Mouse (Mus musculus) intestine, embryonic 16.5 days (tissue): Measurements from ENCODE around the gene Gm6169. TPM values are rescaled to one million over a fixed set of nuclear protein-coding genes. Genes with fewer than 3 reads are reported as not detected.
A peak's percentile ranks its signal among the peaks of the same experiment; 100 is the strongest.
"Not testable (repeated sequence)": the region's sequence is repeated elsewhere in the genome, so short reads cannot be mapped to it uniquely, and the experiment has no call there.

Source experiments
- ATAC-seq: fragments of 200-750 bp; cut with Nextera tagmentation; 2 replicates; pipeline ENCODE4 v1.8.0; 2017; ENCODE audit warnings: moderate TSS enrichment, moderate library complexity
- H3K27ac ChIP-seq: fragments of 300-500 bp; sonication (generic); 2 replicates; pipeline ENCODE4 v1.5.1; 2014; ENCODE audit warnings: mild to moderate bottlenecking, low read length
- H3K27me3 ChIP-seq: fragments of 300-500 bp; sonication (generic); replicated peaks from 2 replicates; pipeline ENCODE4 v1.6.1; 2014; ENCODE audit warnings: low read length, control low read depth, mixed read lengths; ENCODE audit not compliant: control insufficient read depth, insufficient read depth
- H3K36me3 ChIP-seq: fragments of 300-500 bp; sonication (generic); 2 replicates; pipeline ENCODE4 v1.6.1; 2014; ENCODE audit warnings: low read length, control low read depth; ENCODE audit not compliant: control insufficient read depth, insufficient read depth
- H3K4me1 ChIP-seq: fragments of 300-500 bp; sonication (generic); 2 replicates; pipeline ENCODE4 v1.6.1; 2014; ENCODE audit warnings: low read length, control low read depth, mixed read lengths; ENCODE audit not compliant: control insufficient read depth, insufficient read depth
- H3K4me2 ChIP-seq: fragments of 300-500 bp; sonication (generic); 2 replicates; pipeline ENCODE4 v1.6.1; 2014; ENCODE audit warnings: low read depth, low read length, control low read depth
- H3K4me3 ChIP-seq: fragments of 300-500 bp; sonication (generic); 2 replicates; pipeline ENCODE4 v1.5.1; 2014; ENCODE audit warnings: mild to moderate bottlenecking, low read length
- H3K9ac ChIP-seq: fragments of 300-500 bp; sonication (generic); 2 replicates; pipeline ENCODE4 v1.6.1; 2014; ENCODE audit warnings: low read depth, low read length
- H3K9me3 ChIP-seq: fragments of 300-500 bp; sonication (generic); 2 replicates; pipeline ENCODE4 v1.6.1; 2016; ENCODE audit warnings: low read length, control low read depth; ENCODE audit not compliant: control insufficient read depth
- WGBS: fragments of 180-500 bp; shearing (Covaris S2); extraction: QIAGEN DNeasy Blood & Tissue Kit; methylation state at CpG from one replicate; pipeline ENCODE4 v1.1.7; 2014; 5-methylcytosine and 5-hydroxymethylcytosine counted together
- polyA plus RNA-seq: library from polyadenylated mRNA; unstranded; fragments of >200 nt; fragmentation: Nextera tagmentation; extraction: Ambion mirVana; gene quantifications from 2 replicates; pipeline ENCODE4 v1.2.1, GENCODE M21; 2015

The Gm6169 gene
- 3.0 and 3.6 TPM in 2 replicates for polyA plus RNA-seq

- ATAC-seq = no peak
- Histone ChIP-seq H3K4me2 (no peak within 1 kb of the TSS), H3K9ac (no peak within 1 kb of the TSS), H3K27ac (no peak within 1 kb of the TSS), H3K4me1 (no peaks in the 10 kb centered on the region), H3K4me3 (no peak within 1 kb of the TSS), H3K9me3 (no peaks in the 10 kb centered on the region), H3K36me3 (no peaks in the 10 kb centered on the region), H3K27me3 (no peaks in the 10 kb centered on the region)
- 72% methylated on average over 20 of the region's 22 CpGs for WGBS
Observed at GRCm38 (mm10) chr13:97099187-97099852, at the start of gene Gm6169. TSS of gene Gm6169 (minus strand) at chr13:97099237.

DNA sequence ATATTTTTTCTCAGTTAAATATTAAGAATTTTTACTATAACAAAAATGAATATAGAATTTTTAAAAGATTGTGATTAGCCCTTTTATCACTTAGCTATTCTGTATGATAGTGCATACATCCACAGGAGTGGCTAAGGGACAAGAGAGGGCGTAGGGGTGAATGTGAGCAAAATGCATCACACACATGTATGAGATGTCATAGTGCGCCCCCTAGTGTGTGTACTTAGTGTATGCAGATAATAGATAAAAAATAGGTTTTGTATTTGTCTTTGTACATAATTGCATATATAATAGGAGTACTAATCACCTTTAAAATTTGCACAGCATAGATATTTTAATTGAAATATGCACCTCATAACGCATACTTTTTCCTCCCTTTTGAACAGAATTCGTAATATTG is 46.8 kb upstream of the Gm6169 start:
- no peak for ATAC-seq
- no peak overlapping the region for H3K27ac ChIP-seq
- no peaks in the 10 kb centered on the region for H3K9me3 ChIP-seq
- H3K4me3 ChIP-seq = no peak overlapping the region
- no peak overlapping the region for H3K4me2 ChIP-seq
- no peak overlapping the region for H3K9ac ChIP-seq
- peaks cover 6% of the 10 kb centered on the region; the same call in 1 of the 2 replicates for H3K36me3 ChIP-seq
- WGBS = 61% methylated on average over 4 of the region's 4 CpGs
- H3K27me3 ChIP-seq = no peaks in the 10 kb centered on the region
- H3K4me1 ChIP-seq = no peaks in the 10 kb centered on the region

DNA sequence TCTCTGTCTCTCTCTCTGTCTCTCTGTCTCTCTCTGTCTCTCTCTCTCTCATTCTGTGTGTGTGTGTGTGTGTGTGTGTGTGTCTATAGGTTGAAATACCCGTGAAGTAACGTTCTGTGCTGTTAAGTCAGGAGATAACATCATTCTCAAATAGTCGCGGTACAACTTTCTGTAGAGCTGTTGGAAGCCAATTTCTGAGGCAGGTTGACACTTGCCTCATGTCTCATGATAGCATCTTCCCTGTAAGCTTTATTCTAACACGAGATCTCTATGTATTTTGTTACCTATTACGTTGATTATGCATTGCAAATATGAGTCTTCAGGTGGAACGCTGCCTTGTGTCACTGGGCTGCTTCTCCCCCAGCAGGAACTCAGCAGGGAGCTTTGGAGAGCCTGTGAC is 43.3 kb upstream of the Gm6169 start:
- Histone ChIP-seq H3K9me3 (no peaks in the 10 kb centered on the region), H3K4me1 (peaks cover 6% of the 10 kb centered on the region), H3K36me3 (peaks cover 6% of the 10 kb centered on the region; the same call in 1 of the 2 replicates), H3K27ac (no peak overlapping the region), H3K9ac (no peak overlapping the region), H3K27me3 (no peaks in the 10 kb centered on the region), H3K4me3 (no peak overlapping the region), H3K4me2 (no peak overlapping the region)
- no peak for ATAC-seq
- WGBS = 80% methylated on average over 7 of the region's 7 CpGs

DNA sequence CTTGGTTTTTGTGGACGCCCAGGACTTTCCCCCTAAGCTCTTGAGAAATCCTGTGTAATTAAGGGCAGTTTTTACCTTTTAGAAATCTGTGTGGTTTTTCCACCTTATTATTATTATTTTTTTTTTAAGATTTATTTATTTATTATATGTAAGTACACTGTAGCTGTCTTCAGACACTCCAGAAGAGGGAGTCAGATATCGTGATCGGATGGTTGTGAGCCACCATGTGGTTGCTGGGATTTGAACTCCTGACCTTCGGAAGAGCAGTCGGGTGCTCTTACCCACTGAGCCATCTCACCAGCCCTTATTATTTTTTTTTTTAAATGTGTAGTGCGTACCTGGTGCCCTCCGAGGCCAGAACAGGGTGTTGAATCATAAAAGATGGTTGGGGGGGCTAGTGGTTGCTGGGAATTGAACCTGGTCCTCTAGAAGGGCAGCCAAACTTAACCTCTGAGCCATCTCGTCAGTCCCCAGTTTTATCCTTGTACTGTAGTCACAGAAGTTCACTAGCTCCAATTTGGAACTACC is 39.4 kb upstream of the Gm6169 start:
- not testable (repeated sequence) for H3K36me3 ChIP-seq, H3K9me3 ChIP-seq, H3K27me3 ChIP-seq, H3K4me1 ChIP-seq, ATAC-seq
- Histone ChIP-seq H3K4me2 (peak overlapping the region; percentile 51), H3K27ac (peak overlapping the region; percentile 66), H3K4me3 (peak overlapping the region; percentile 65), H3K9ac (peak overlapping the region; percentile 75)
- WGBS = 26% methylated on average over 8 of the region's 8 CpGs

DNA sequence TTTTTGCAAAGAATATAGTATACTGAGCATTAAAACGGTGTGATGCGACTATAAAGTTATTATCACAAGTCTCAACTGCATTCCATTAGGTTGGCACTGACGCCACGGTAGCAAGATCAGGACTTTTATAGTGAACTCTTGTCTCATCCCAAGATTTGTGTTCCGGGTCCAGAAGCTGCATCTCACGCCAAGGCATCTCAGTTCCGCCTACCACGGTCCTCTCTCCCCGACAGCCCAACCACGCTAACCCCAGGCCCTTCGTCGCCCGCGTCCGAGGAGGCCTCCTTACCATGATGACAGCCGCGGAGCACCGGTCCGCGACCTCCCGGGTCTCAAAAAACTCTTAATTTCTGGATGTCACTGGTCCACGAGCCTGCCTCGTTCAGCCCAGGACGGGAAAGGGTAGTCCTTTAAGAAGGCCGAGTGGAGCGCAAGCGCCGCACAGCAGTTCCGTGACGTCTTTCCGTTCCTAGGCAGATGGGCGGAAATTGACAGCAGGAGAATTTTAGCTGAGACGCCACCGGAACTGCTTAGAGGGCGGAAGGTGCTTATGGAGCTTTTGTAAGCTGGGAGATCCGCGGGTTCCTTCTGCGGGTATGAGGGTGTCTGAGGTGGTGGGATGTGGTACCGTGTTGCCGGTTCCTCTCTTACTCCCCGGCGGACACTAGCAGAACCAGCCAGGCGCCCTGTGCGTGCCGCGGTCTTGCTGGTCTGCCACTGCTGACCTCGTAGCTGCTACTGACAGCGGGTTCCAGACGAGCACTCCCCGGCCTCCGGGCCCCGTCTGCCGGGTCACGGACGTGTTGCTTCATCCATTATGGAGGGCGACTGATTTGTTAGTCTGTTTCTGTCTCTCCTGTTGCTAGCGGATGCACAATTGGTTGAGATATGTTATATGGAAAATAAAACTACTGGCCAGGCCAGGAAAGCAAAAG is 38.7 kb upstream of the Gm6169 start, which contains the start of the genes Gfm2 and Nsa2:
Gene Gfm2 (plus strand): TSS at position 472 of the 935 bp plus-strand sequence.
Gene Nsa2 (minus strand): TSS at position 472 of the 935 bp plus-strand sequence.
- WGBS = under 1% methylated on average over 57 of the region's 57 CpGs
- peak within 1 kb of the TSS; percentile 66 for H3K27ac ChIP-seq
- H3K27me3 ChIP-seq = no peaks in the 10 kb centered on the region
- H3K36me3 ChIP-seq = peaks cover 7% of the 10 kb centered on the region; the same call in 1 of the 2 replicates
- H3K9ac ChIP-seq = peak within 1 kb of the TSS; percentile 75
- peaks cover 6% of the 10 kb centered on the region for H3K4me1 ChIP-seq
- H3K9me3 ChIP-seq = no peaks in the 10 kb centered on the region
- peak; percentile 99 for ATAC-seq
- peak within 1 kb of the TSS; percentile 65 for H3K4me3 ChIP-seq
- peak within 1 kb of the TSS; percentile 67 for H3K4me2 ChIP-seq

DNA sequence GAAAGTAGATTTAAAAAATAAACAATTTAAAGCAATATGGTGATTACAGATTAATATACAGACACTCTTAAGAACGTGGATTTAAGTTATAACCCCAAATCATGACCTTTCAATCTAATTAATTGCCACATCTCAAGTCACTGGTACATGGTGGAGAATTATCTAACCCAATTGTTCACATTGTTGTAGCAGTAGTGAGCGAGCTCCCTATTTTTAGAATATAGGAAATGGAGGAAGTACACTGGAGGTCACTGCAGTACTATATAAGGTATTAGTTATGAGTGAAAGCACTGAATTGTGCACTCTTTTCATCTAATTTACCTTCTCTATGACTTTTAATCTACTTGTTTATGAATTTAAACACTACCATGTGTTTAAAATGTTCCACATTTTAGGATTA is 31.4 kb upstream of the Gm6169 start:
- peaks cover 11% of the 10 kb centered on the region; the same call in 1 of the 2 replicates for H3K36me3 ChIP-seq
- no CpG with 5 or more reads among the region's 2 CpGs for WGBS
- H3K4me1 ChIP-seq, H3K9ac ChIP-seq, H3K4me2 ChIP-seq, H3K4me3 ChIP-seq, H3K27ac ChIP-seq, ATAC-seq, H3K27me3 ChIP-seq, H3K9me3 ChIP-seq: not testable (repeated sequence)

DNA sequence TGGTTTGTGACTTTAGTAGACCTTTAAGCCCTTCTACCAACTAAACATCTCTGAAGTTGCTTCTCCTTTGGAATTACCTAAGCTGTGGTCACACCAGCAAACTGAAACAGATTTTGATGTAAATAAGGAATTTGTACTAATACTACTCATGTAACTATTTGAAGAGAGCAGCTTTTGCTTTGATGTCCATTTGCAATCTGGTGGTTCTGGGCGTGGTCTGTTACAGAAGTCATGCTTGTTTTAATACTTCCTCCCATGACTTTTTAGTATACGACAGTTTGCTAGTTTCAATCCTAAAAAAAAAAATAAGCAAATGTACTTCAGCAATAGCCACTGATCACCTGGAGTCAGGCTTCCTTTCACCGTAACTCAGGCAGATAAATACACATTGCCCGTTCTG is 30.6 kb upstream of the Gm6169 start:
- not testable (repeated sequence) for H3K27me3 ChIP-seq, H3K4me2 ChIP-seq, H3K27ac ChIP-seq, H3K36me3 ChIP-seq, H3K9me3 ChIP-seq, ATAC-seq, H3K9ac ChIP-seq, H3K4me1 ChIP-seq, H3K4me3 ChIP-seq
- WGBS = 78% methylated on average over 2 of the region's 4 CpGs

- Histone ChIP-seq H3K4me3 (no peak overlapping the region), H3K36me3 (no peaks in the 10 kb centered on the region), H3K27me3 (no peaks in the 10 kb centered on the region), H3K4me1 (no peaks in the 10 kb centered on the region), H3K27ac (no peak overlapping the region), H3K4me2 (no peak overlapping the region), H3K9me3 (no peaks in the 10 kb centered on the region), H3K9ac (no peak overlapping the region)
- no peak for ATAC-seq
- 87% methylated on average over 3 of the region's 3 CpGs for WGBS
Observed at GRCm38 (mm10) chr13:97121341-97121740, 22.3 kb upstream of the Gm6169 start.

GRCm38 (mm10) chr13:97109046-97109445 is 10.0 kb upstream of the Gm6169 start:
- 81% methylated on average over 4 of the region's 4 CpGs for WGBS
- H3K27ac ChIP-seq = no peak overlapping the region
- no peaks in the 10 kb centered on the region for H3K36me3 ChIP-seq
- no peak for ATAC-seq
- no peak overlapping the region for H3K4me3 ChIP-seq
- no peaks in the 10 kb centered on the region for H3K27me3 ChIP-seq
- no peaks in the 10 kb centered on the region for H3K9me3 ChIP-seq
- H3K4me2 ChIP-seq = no peak overlapping the region
- H3K4me1 ChIP-seq = no peaks in the 10 kb centered on the region
- H3K9ac ChIP-seq = no peak overlapping the region
